Mouse (Mus musculus) E14TG2a.4 (cell line): ENCODE data around the gene Rbp7.

Source experiments
- CTCF ChIP-seq: conservative IDR thresholded peaks from 2 replicates; pipeline ENCODE4 v1.5.1; 2014; ENCODE audit warnings: low read length
- NANOG ChIP-seq: IDR thresholded peaks from 2 replicates; pipeline ENCODE4 v1.6.1; 2014; ENCODE audit warnings: borderline replicate concordance, low read length, mixed read lengths
- POU5F1 ChIP-seq: IDR thresholded peaks from 2 replicates; pipeline ENCODE4 v1.6.1; 2014; ENCODE audit warnings: low read length, borderline replicate concordance

- no peak for TF ChIP-seq CTCF
- TF ChIP-seq POU5F1, result no peak
- TF ChIP-seq NANOG, result no peak
Measured at GRCm38 (mm10) chr4:149485053-149485824, 30.5 kb upstream of the Rbp7 start, which contains the start of the genes Nmnat1 and Lzic.
